Mouse (Mus musculus) layer of hippocampus, postnatal 25 days (tissue): ENCODE measurements at regions not wholly inside any gene's neighbourhood (a gene's known extent, or its start where the extent isn't known, plus 50 kb on each side); places are given as distances from the start of the nearest gene placed in this dataset.
A peak's percentile ranks its signal among the peaks of the same experiment; 100 is the strongest.
"Not testable (repeated sequence)": the region's sequence is repeated elsewhere in the genome, so short reads cannot be mapped to it uniquely, and the experiment has no call there.

Source experiments
- DNase-seq, 2 experiments: peaks; one replicate each; pipeline ENCODE4 v3.0.0; 2022; ENCODE audit warnings: mixed read lengths in 2 of 2, low spot score in 1 of 2; ENCODE audit errors: extremely low spot score in 1 of 2

- DNase-seq: peak; percentile 23 to 34
These were observed 124.0 kb downstream of the Akain1 start for GRCm38 (mm10) chr17:69563165-69563564.

DNA sequence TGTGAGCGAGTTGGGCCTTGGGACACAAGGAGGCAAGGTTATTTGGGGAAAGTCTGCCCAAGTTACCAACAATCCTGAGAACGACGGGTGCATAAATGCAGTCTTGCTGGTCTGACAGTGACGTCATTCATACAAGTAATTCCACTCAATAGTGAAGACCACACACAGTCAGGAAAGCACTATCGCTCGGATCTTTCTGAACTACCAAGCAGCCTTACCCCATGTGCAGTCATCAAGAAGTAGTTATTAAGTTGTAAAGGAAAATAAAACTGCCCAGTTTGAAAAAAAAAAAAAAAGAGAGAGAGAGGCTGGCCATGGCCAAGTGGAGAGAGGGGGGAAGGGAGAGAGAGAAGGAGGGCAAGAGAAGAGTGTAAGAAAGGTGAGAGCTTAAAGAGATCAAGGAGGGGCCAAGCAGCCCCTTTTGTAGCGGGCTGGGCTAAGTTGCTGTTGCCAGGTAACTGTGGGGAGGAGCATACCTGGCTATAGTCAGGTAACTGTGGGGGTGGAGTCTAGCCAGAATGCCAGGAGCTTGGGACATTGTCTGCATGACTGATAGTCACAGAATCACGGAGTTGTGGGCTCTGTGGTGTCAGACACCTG is 132.0 kb downstream of the Akain1 start:
- not testable (repeated sequence) for DNase-seq

DNA sequence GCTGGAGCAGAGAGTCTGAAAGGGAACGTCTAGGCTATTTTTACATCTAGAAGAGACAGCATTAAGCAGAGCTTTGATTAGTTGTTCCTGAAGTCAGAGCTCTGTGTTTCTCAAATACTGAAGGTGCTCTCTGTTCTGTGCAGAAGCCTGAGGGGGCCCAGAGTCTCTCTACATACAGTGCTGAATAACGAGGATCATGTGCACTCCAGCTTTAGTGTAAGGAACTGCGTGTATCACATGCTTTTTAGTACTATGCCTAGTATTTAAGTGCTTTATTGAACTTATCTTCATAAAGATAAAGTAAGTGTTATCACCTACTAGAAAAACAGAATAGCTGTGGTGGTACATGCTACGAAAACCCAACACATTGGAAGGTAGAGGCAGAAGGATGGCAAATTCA is 151.4 kb downstream of the Akain1 start:
- DNase-seq: no peak

DNA sequence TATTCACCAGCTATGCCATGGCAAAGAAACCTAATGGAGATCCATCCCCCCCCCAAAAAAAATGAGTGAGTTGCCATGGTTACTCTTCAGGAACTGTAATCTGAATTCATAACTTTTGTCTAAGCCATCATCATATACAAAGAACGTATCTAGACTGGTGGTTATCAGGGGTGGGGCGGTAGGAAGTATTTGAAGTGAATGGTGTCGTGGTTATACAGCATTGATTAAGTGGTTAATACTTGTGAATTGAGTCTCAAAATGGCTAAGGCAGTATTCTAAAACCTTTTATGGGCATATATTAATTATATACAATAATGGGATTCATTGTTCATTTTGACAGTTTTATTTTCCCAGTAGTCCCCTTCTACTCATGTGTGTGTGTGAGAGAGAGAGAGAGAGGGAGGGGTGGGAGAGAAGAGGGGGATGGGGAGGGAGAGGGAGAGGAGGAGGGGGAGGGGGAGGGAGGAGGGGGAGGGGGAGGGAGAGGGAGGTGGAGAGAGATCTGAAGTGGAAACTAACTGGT is 158.7 kb downstream of the Akain1 start:
- DNase-seq: no peak

GRCm38 (mm10) chr17:69598461-69598860 is 159.3 kb downstream of the Akain1 start:
- DNase-seq: no peak

GRCm38 (mm10) chr17:69603596-69603995 is 164.5 kb downstream of the Akain1 start:
- DNase-seq: no peak

GRCm38 (mm10) chr17:69604698-69605097 is 165.6 kb downstream of the Akain1 start:
- peak; percentile 36 to 70 for DNase-seq

GRCm38 (mm10) chr17:69605458-69605857 is 166.3 kb downstream of the Akain1 start:
- DNase-seq: no peak

DNA sequence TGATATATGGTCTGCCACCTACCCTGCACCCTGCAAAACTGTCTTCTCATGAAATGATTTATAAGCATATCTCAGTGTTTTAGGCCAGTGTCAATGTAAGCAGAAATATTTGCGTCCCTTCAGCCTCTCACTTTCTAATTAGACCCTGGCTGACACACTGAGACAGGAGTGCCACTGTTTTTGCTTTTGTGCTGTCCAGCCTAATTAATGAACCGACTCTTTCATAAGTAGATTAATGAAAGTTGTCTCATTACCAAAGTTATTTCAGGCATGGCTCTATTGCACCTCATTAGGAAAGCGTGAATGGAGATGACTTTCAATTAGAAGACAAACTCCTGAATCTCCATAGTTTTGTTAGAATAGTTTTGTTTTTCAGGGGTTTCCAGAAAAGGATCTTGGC is 192.3 kb downstream of the Akain1 start:
- DNase-seq: no peak

DNA sequence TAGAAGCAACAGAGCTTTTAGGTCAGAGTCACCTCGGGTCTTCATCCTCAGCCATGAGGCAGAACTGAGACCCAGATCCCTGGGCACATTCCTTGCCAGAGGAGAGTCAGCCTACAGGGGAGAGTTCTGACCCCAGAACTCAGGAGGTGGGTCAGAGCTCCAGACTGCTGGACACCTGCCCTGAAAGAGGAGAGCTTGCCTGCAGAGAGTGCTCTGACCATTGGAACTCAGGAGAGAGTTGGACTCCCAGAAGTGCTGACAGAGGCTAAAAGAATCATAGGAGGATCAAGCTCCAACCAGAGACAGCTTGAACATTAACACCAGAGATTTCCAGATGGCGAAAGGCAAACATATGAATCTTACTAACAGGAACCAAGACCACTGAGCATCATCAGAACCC is 211.4 kb downstream of the Akain1 start:
- not testable (repeated sequence) for DNase-seq

DNA sequence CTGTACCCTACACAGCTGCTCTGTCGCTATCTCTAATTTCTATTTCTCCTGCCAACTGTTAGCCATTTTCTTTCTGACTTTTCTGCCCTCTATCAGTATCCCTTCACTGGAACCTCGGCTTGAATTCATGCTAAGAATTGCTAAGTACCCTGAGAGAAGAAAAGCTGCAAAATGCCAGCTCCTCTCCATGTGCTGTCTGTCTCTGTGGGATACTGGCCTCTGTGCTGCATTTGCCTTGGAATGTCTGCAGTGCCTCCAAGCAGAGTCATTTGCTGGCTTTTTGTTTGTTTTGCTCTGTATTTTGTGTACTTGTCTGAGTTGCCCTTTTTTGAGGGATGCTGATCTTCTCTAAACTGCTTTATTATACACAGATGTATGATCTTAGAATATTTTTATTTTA is 215.5 kb downstream of the Akain1 start:
- DNase-seq: no peak

- peak; percentile 46 to 59 for DNase-seq
These were observed 233.4 kb downstream of the Akain1 start for GRCm38 (mm10) chr17:69672530-69672929.

- no peak for DNase-seq
These were observed 244.0 kb downstream of the Akain1 start for GRCm38 (mm10) chr17:69683091-69683490.

DNA sequence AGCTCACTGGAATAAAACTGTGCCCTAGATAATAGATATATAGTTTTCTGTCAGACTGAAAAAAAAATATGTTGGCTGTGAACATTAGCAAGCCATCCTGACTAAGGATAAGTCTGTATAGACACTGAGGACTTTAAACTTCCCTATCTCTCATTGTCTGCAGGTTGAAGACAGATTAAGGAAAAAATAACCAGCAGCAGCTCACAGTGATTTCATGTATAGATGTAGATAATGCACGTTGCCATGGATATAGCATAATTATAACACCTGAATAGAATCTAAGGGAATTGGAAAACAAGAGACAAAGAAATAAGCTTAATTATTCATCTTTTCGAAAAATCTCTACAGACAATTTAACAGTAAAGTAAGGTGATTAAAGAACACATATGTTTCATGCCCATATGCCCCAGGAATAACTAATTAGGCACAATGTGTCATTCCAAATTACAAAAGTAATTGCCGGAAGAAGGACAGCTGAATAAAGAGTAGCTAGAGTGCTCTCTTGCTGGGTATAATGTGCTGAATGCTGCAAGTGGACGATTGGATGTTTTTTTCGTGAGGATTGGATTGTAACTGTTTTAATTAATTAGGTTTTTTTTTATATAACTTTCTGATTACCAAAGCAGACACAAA is 246.6 kb downstream of the Akain1 start:
- no peak for DNase-seq

GRCm38 (mm10) chr17:69686383-69686782 is 247.3 kb downstream of the Akain1 start:
- no peak for DNase-seq

- peak in 1 of 2 experiments; percentile 31 for DNase-seq
These were observed 256.2 kb downstream of the Akain1 start for GRCm38 (mm10) chr17:69695341-69695740.

DNA sequence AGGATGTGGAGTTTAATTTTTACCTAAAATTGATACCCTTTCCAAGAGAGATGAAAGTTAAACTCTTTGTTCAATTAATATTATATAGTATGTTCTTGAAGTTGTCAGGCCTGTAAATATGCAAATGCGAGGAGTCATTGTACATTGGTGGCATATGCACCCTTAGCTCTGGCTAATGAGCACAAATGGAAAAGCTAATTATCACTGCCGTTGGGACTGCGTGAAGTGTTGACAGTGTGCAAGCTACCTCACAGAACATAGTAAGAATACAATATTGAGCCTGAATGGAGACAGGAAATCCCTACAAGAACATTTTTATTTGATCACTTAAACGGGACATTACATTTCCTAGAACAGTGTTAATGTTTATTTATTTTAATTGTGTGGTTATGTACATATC is 241.5 kb upstream of the Dlgap1 start:
- DNase-seq: no peak

DNA sequence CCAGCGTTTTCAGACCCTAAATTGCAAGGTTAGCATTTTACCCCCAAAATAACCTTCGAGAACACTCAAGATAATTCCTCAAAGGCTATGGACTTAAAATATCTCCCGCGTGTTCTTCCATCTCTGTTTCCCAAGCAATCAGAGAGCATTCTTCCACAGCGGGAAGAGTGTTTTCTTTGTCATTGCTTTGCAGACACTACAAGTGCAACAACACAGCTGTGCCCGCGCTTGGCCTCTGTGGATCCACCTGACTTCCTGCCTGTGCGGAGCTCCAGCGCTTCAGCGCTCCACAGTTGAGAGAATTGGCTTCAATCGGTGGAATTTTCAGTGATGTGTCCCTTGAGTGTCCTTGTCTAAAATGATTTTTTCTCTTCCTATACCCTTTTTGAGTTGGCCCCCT is 235.9 kb upstream of the Dlgap1 start:
- no peak for DNase-seq

DNA sequence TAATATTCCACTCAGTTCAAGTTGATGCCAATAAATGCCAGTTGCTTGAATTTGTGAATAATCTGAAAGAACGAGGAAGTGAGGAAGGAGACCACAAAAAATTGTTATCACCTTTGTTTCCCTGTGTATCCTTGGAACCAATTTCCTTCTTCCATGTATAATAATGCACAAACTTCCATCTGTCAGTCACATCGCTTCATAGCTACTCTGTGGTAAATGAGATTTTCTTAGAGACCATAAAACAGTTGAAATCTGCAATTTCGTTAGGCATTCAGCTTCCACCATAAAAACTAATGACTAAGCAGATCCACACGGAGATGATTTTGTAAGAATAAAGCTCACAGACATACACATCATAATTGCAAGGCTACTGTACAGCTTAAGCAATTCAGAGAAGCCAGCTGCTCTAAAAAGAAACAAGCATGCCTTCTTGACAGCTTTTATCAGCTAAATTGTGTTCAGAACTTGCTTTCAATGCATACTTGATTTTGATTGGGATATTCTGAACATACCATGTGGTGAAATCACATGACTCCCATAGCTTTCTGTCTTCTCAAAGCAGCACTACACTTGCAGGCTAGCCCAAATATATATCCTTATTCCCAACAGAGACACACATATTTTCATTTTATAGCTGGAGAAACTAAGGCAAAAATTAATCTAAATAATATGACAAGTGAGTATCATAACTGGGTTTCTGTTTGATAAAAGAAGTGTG is 232.3 kb upstream of the Dlgap1 start:
- DNase-seq: no peak

GRCm38 (mm10) chr17:69769002-69769421 is 199.9 kb upstream of the Dlgap1 start:
- peak; percentile 11 to 39 for DNase-seq

GRCm38 (mm10) chr17:69770046-69770445 is 198.8 kb upstream of the Dlgap1 start:
- peak in 1 of 2 experiments; percentile 21 for DNase-seq
